Mouse (Mus musculus) heart, embryonic 12.5 days (tissue): Measurements from ENCODE around the gene Negr1. TPM values are rescaled to one million over a fixed set of nuclear protein-coding genes. Genes with fewer than 3 reads are reported as not detected.

ENCODE experiments used
- ATAC-seq: fragments of 200-750 bp; cut with Nextera tagmentation; 2 replicates; pipeline ENCODE4 v1.8.0; 2017; ENCODE audit warnings: moderate TSS enrichment, moderate library complexity; ENCODE audit not compliant: insufficient number of reproducible peaks, low FRiP score
- H3K27ac ChIP-seq: fragments of 300-500 bp; sonication (generic); 2 replicates; pipeline ENCODE4 v1.5.1; 2016; ENCODE audit warnings: mild to moderate bottlenecking, moderate library complexity; ENCODE audit not compliant: poor library complexity, severe bottlenecking
- H3K27me3 ChIP-seq: fragments of 300-500 bp; sonication (generic); replicated peaks from 2 replicates; pipeline ENCODE4 v1.6.1; 2016; ENCODE audit warnings: mild to moderate bottlenecking, moderate library complexity
- H3K36me3 ChIP-seq: fragments of 300-500 bp; sonication (generic); 2 replicates; pipeline ENCODE4 v1.6.1; 2016; ENCODE audit warnings: mild to moderate bottlenecking, moderate library complexity
- H3K4me1 ChIP-seq: fragments of 300-500 bp; sonication (generic); replicated peaks from 2 replicates; pipeline ENCODE4 v1.6.1; 2016; ENCODE audit warnings: mild to moderate bottlenecking
- H3K4me2 ChIP-seq: fragments of 300-500 bp; sonication (generic); 2 replicates; pipeline ENCODE4 v1.6.1; 2016; ENCODE audit warnings: mild to moderate bottlenecking, moderate library complexity
- H3K4me3 ChIP-seq: fragments of 300-500 bp; sonication (generic); 2 replicates; pipeline ENCODE4 v1.5.1; 2016; ENCODE audit warnings: mild to moderate bottlenecking
- H3K9ac ChIP-seq: fragments of 300-500 bp; sonication (generic); 2 replicates; pipeline ENCODE4 v1.6.1; 2016; ENCODE audit warnings: mild to moderate bottlenecking, moderate library complexity
- H3K9me3 ChIP-seq: fragments of 300-500 bp; sonication (generic); replicated peaks from 2 replicates; pipeline ENCODE4 v1.6.1; 2016; ENCODE audit warnings: mild to moderate bottlenecking, moderate library complexity
- WGBS: fragments of 180-500 bp; shearing (Covaris S2); methylation state at CpG from one replicate; pipeline ENCODE4 v1.1.7; 2016; 5-methylcytosine and 5-hydroxymethylcytosine counted together
- polyA plus RNA-seq: library from polyadenylated mRNA; unstranded; fragments of >200 nt; fragmentation: Nextera tagmentation; extraction: Ambion mirVana; gene quantifications from 2 replicates; pipeline ENCODE4 v1.2.1, GENCODE M21; 2016

Gene Negr1
- polyA plus RNA-seq, 1 experiment from 2014 or later, result 2.2 TPM

DNA sequence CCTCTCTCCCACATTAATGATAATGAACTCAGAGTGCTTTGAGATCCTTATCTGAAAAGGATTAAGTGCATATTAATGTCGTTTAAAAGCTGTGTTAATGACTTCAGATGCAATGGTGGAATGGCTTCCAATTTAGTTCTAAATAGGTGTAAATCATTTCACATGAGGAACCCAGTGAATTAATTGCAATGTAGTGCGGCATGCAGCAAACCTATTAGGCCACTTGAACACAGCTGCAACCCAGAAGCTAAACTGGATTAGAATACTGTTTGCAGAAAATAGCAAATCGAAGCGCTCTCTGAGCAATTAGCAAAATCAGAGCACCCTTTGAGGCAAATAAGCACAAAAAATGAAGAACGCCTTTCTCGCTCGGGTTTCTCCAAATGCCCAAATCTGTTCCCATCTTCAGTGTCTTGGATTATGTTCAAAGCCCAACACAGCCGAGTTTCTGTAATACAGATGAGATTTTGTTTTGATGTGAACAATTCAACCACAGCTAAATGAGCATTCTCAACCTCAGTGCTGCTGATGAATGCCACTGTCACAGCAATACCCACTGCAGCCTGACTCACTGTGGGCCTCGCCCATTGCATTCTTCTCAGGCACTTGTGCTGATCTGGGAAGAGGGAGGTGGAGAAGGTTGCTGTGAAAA, 342.5 kb downstream of the Negr1 start:
- ATAC-seq, result no peak
- Histone ChIP-seq H3K27me3 (no peaks in the 10 kb centered on the region), H3K9me3 (no peaks in the 10 kb centered on the region), H3K36me3 (no peaks in the 10 kb centered on the region), H3K4me1 (0 out of 2 replicates have a peak, but pooled peaks cover 6% of the 10 kb centered on the region), H3K4me2 (no peak overlapping the region), H3K27ac (no peak overlapping the region), H3K4me3 (no peak overlapping the region), H3K9ac (no peak overlapping the region)
- WGBS, result 82% methylated on average over 9 of the region's 9 CpGs

DNA sequence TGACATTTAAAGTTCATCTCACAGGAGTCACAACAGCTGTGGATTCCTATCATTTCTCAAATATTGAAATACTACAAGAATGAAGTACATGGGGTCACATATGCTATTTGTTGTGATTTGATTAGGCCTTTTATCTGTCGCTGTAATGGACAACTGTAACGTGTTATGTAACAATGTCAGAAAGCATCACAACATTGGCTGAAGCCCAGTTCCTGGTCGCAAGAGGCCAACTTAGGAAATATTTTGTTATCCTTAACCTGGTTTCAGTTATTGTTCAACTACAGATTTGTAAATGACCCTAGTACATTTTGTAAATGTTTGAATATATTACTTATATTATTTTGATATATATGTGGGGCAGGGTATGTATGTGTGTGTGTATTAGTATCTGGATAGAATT, 351.2 kb downstream of the Negr1 start:
- no peak overlapping the region for H3K9ac ChIP-seq
- no peaks in the 10 kb centered on the region for H3K4me1 ChIP-seq
- 78% methylated on average over 3 of the region's 3 CpGs for WGBS
- no peak overlapping the region for H3K4me2 ChIP-seq
- H3K27ac ChIP-seq, result no peak overlapping the region
- no peaks in the 10 kb centered on the region for H3K36me3 ChIP-seq
- no peak for ATAC-seq
- H3K4me3 ChIP-seq, result no peak overlapping the region
- no peaks in the 10 kb centered on the region for H3K9me3 ChIP-seq
- no peaks in the 10 kb centered on the region for H3K27me3 ChIP-seq

DNA sequence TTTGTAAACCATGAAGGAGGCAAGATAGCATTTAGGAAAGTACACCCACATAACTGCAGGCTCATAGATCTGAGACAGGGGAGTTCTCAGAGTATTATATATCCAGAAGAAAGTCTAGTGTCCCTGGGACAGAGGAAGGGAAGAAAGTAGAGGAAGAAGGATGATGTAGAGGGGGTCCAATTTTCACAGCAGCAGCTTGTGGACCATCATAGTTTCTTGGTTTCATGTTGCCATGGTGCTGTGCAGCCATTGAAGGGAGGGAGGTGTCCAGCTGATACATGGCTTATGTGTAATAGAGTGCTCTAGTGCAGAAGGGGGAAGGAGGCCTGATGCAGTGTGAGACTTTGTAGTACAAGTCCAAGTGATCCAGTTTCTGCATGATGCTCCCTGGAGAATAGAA, 359.8 kb downstream of the Negr1 start:
- no peaks in the 10 kb centered on the region for H3K4me1 ChIP-seq
- ATAC-seq, result no peak
- H3K27me3 ChIP-seq, result no peaks in the 10 kb centered on the region
- no peak overlapping the region for H3K4me3 ChIP-seq
- H3K27ac ChIP-seq, result no peak overlapping the region
- H3K9ac ChIP-seq, result no peak overlapping the region
- no peaks in the 10 kb centered on the region for H3K9me3 ChIP-seq
- no peak overlapping the region for H3K4me2 ChIP-seq
- H3K36me3 ChIP-seq, result no peaks in the 10 kb centered on the region

DNA sequence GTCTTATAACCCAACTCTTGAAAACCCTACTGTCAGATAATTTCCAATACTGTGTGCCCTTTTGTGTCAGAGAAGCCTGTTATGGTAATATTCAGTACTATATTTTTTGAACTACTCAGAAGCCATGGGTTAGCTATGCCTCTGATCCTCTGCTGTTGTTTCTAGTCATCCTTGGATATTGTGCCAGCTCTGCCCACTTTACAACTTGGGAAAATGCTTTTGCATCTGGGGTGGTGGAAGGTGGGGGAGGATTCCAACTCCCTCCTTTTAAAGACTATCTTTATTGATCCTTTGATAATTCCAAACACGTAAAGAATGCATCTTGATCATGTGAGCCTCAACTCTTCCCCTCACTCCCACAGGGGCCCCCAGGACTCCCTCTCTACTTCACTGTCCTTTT, 361.6 kb downstream of the Negr1 start:
- Histone ChIP-seq H3K4me1 (no peaks in the 10 kb centered on the region), H3K27me3 (no peaks in the 10 kb centered on the region), H3K4me3 (no peak overlapping the region), H3K9me3 (no peaks in the 10 kb centered on the region), H3K9ac (no peak overlapping the region), H3K36me3 (no peaks in the 10 kb centered on the region), H3K4me2 (no peak overlapping the region), H3K27ac (no peak overlapping the region)
- WGBS, result 78% methylated on average over 1 of the region's 1 CpGs
- no peak for ATAC-seq

DNA sequence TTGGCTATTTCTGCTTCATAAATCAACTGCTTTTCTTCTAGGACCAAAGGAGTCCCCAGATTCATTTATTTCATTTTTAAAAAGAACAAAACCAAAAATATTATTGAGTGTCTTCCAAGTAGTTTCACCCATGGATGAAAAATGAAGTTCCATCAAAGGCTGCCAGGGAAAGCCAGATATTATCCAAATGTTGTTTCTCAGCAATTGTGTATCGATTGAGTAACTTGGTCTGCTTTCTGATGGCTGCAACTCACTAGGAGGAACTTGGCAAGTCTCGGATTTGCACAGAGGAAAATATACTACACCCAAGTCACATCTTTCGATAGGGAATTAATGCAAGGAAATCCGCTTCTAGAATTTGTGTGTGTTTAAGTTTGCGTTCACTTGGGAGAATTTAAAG, 363.5 kb downstream of the Negr1 start:
- no peak for ATAC-seq
- Histone ChIP-seq H3K4me3 (no peak overlapping the region), H3K4me1 (0 out of 2 replicates have a peak, but pooled peaks cover 2% of the 10 kb centered on the region), H3K27me3 (no peaks in the 10 kb centered on the region), H3K9ac (no peak overlapping the region), H3K4me2 (no peak overlapping the region), H3K36me3 (no peaks in the 10 kb centered on the region), H3K27ac (no peak overlapping the region), H3K9me3 (no peaks in the 10 kb centered on the region)
- 88% methylated on average over 5 of the region's 5 CpGs for WGBS

DNA sequence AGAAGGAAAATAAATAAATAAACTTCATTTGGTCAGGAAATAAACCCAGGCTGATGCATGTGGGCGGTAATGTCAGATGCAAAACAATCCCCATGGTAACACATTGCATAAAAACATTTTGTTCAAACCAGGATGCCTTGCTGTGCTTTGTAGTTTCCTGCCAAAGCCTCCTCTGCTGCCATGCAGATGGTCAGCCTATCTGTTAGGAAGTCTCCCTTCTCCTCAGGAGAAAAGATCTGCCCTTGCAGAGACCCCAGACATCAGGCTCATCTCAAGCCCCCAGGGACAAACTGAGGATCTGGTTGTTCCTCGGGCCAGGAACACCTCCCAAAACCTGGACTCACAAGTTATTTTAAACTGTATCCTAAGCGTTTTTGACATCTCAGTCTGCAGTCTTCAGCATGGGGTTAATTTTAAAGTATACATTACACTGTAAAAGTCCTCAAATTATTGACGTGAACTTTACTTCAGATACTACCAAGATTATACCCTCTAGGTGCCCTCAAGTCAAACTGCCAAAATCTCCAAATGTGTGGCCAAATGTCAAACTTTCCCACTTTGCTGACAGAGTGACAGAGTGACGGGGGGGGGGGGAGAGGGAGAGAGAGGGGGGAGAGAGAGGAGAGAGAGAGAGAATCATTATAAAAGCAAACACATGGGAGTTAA, 366.9 kb downstream of the Negr1 start:
- Histone ChIP-seq H3K4me2 (no peak overlapping the region), H3K36me3 (no peaks in the 10 kb centered on the region), H3K4me3 (no peak overlapping the region), H3K27me3 (no peaks in the 10 kb centered on the region), H3K9me3 (no peaks in the 10 kb centered on the region), H3K4me1 (0 out of 2 replicates have a peak, but pooled peaks cover 2% of the 10 kb centered on the region), H3K9ac (no peak overlapping the region), H3K27ac (no peak overlapping the region)
- ATAC-seq, result no peak
- 62% methylated on average over 5 of the region's 5 CpGs for WGBS

DNA sequence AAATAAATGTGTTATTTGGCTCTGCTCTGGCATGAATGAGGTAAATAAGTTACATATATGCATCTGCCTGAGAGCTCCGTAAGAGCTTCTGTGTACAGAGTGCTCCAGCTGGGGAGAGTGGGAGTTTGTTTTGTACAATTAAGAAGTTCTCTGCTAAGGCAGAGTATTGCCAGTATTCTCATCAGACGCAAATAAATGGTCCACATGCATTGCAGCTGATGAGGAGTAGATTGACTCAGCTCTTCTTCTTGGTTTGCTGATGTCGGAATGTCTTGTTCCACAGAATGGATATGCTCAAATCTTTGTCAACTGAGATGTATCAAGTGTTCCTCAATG, 367.4 kb downstream of the Negr1 start:
- WGBS, result 82% methylated on average over 3 of the region's 3 CpGs
- Histone ChIP-seq H3K36me3 (no peaks in the 10 kb centered on the region), H3K4me3 (no peak overlapping the region), H3K4me1 (0 out of 2 replicates have a peak, but pooled peaks cover 2% of the 10 kb centered on the region), H3K27me3 (no peaks in the 10 kb centered on the region), H3K9ac (no peak overlapping the region), H3K27ac (no peak overlapping the region), H3K9me3 (no peaks in the 10 kb centered on the region), H3K4me2 (no peak overlapping the region)
- ATAC-seq, result no peak

DNA sequence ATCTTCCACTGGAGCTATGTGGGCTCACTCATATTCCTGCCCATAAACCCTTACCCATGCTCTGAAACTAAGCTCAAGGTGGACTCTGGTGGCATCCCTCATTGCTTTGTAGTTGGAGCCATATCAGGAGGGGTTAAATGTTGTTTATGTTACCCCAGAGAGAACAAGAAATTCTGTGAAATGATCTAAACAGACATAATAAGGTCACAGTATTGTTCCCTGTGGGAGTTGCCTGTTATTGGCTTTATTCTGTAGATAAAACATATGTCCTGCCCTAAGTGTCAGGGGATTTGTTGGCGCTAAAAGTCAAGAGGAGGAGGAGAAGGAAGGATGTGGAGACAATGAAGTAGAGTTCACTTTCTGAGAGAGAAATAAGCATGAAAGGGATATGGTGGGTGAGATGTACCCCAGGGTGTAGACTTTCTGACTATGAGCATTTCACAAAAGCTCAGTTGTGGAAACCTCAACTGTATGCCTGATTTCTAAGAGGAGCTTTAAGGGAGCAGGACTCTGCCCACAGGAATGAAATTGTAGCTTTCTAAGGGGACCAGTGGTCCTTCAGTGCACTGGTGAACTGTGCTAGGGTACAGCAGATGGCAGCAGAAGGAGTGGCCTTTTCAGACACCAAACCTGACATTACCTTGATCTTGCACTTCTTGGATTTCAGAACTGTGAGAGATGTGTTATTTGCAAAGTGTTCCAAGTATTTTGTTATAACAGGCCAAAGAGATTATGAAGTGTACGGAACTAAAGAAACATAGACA, 368.3 kb downstream of the Negr1 start:
- Histone ChIP-seq H3K4me3 (no peak overlapping the region), H3K9ac (no peak overlapping the region)
- 83% methylated on average over 2 of the region's 2 CpGs for WGBS

DNA sequence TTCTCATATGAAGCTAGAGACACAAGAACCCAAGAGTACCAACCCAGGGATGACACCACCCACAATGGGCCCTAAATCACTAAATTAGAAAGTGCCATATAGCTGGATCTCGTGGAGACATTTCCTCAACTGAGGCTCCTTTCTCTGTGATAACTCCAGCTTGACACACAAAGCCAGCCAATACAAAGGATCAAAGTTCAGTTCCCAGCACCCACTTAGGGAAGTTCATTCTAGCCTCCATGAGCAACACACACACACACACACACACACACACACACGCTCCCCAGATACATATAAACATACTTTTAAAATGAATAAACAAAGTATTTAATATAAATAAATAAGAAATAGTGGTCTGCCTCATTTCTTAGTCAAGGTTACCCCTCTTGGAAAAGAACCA, 369.4 kb downstream of the Negr1 start:
- WGBS, result 72% methylated on average over 2 of the region's 2 CpGs
- Histone ChIP-seq H3K9ac (no peak overlapping the region), H3K4me2 (no peak overlapping the region), H3K27me3 (no peaks in the 10 kb centered on the region), H3K27ac (no peak overlapping the region), H3K4me1 (0 out of 2 replicates have a peak, but pooled peaks cover 2% of the 10 kb centered on the region), H3K9me3 (no peaks in the 10 kb centered on the region), H3K36me3 (no peaks in the 10 kb centered on the region), H3K4me3 (no peak overlapping the region)
- ATAC-seq, result no peak

More for the DNA sequence above, 368.3 kb downstream of the Negr1 start:
- Histone ChIP-seq H3K27me3 (no peaks in the 10 kb centered on the region), H3K4me1 (0 out of 2 replicates have a peak, but pooled peaks cover 2% of the 10 kb centered on the region), H3K36me3 (no peaks in the 10 kb centered on the region), H3K27ac (no peak overlapping the region), H3K4me2 (no peak overlapping the region), H3K9me3 (no peaks in the 10 kb centered on the region)
- no peak for ATAC-seq

DNA sequence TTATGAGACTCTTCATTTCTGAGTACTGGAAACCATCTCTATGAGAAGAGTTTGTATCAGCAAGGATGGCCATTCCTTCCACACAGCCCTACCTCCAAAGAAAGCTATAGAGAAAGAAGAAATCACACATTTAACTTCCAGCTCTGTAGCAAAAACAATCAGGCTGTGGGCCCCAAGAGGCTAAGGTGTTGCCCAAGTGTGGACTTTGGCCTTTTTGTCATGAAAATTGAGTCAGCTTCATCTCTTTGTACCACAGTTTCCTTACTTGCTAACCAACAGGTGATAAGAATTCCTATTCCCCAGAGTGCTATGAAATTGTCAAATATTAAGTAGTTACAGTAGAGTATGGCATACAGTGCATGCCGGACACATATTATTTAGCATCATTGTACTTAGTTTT, 369.9 kb downstream of the Negr1 start:
- H3K9ac ChIP-seq, result no peak overlapping the region
- H3K4me3 ChIP-seq, result no peak overlapping the region
- no peak overlapping the region for H3K4me2 ChIP-seq
- no peaks in the 10 kb centered on the region for H3K27me3 ChIP-seq
- no peaks in the 10 kb centered on the region for H3K9me3 ChIP-seq
- no peak for ATAC-seq
- no peak overlapping the region for H3K27ac ChIP-seq
- WGBS, result 74% methylated on average over 1 of the region's 1 CpGs
- no peaks in the 10 kb centered on the region for H3K36me3 ChIP-seq
- H3K4me1 ChIP-seq, result 0 out of 2 replicates have a peak, but pooled peaks cover 2% of the 10 kb centered on the region

DNA sequence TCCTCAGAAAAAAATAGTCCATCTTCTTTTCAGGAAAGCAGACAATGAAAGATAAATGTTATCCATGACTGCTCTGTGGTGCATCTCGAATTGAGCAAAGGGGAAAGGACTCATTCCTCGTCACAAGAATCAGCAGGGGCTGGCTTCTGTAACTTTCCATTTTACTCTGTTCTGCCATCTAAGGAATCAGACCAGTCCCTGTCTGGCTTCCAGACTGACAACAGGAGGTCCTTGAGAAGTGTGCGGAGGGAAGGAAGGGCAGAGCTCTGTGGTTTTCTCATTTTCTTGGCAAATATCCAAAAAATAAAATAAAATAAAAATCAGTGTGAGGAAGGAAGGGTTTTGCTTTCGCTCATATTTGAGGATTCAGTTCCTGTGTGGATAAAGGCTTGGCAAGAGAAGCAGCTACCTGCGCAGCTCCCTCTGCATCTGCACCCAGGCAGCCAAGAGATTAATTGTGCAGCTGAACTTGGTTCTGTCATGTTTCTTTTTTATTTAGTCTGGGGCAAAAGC, 373.2 kb downstream of the Negr1 start:
- WGBS, result 68% methylated on average over 5 of the region's 5 CpGs
- ATAC-seq, result no peak

More for the DNA sequence above, 373.2 kb downstream of the Negr1 start:
- no peak overlapping the region for H3K9ac ChIP-seq
- no peaks in the 10 kb centered on the region for H3K36me3 ChIP-seq
- H3K4me2 ChIP-seq, result no peak overlapping the region
- no peak overlapping the region for H3K27ac ChIP-seq
- no peaks in the 10 kb centered on the region for H3K9me3 ChIP-seq
- no peaks in the 10 kb centered on the region for H3K4me1 ChIP-seq
- no peak overlapping the region for H3K4me3 ChIP-seq
- no peaks in the 10 kb centered on the region for H3K27me3 ChIP-seq
